Mouse (Mus musculus): ENCODE measurements at regions not wholly inside any gene's neighbourhood (a gene's known extent, or its start where the extent isn't known, plus 50 kb on each side); places are given as distances from the start of the nearest gene placed in this dataset.

GRCm38 (mm10) chr17:4297156-4297535, 601.1 kb upstream of the Nox3 start:
- DNase-seq (ENCODE audit: low read depth) = no peak

GRCm38 (mm10) chr17:4301142-4301853, 605.2 kb upstream of the Nox3 start:
- no peak for DNase-seq (ENCODE audit: low read depth)

GRCm38 (mm10) chr17:4311785-4312379, 615.8 kb upstream of the Nox3 start:
- DNase-seq (ENCODE audit: low read depth) = no peak

- DNase-seq (ENCODE audit: low read depth) = no peak
Measured at GRCm38 (mm10) chr17:4319141-4319540, 623.1 kb upstream of the Nox3 start.

- DNase-seq (ENCODE audit: low read depth) = no peak
Measured at GRCm38 (mm10) chr17:4328810-4329209, 632.7 kb upstream of the Nox3 start.

GRCm38 (mm10) chr17:4331650-4332049, 635.6 kb upstream of the Nox3 start:
- DNase-seq (ENCODE audit: low read depth) = no peak

- DNase-seq (ENCODE audit: low read depth) = no peak
Measured at GRCm38 (mm10) chr17:4333091-4333490, 637.0 kb upstream of the Nox3 start.

- DNase-seq (ENCODE audit: low read depth) = no peak
Measured at GRCm38 (mm10) chr17:4353018-4353417, 641.1 kb upstream of the Arid1b start.

GRCm38 (mm10) chr17:4355506-4356218, 638.5 kb upstream of the Arid1b start:
- no peak for DNase-seq (ENCODE audit: low read depth)

- no peak for DNase-seq (ENCODE audit: low read depth)
Measured at GRCm38 (mm10) chr17:4360413-4361320, 633.5 kb upstream of the Arid1b start.

- DNase-seq (ENCODE audit: low read depth) = no peak
Measured at GRCm38 (mm10) chr17:4365811-4366210, 628.3 kb upstream of the Arid1b start.

- no peak for DNase-seq (ENCODE audit: low read depth)
Measured at GRCm38 (mm10) chr17:4380449-4380848, 613.7 kb upstream of the Arid1b start.

GRCm38 (mm10) chr17:4380873-4381272, 613.3 kb upstream of the Arid1b start:
- DNase-seq (ENCODE audit: low read depth) = no peak

- no peak for DNase-seq (ENCODE audit: low read depth)
Measured at GRCm38 (mm10) chr17:4381896-4382685, 612.0 kb upstream of the Arid1b start.

- no peak for DNase-seq (ENCODE audit: low read depth)
Measured at GRCm38 (mm10) chr17:4382716-4383115, 611.4 kb upstream of the Arid1b start.

GRCm38 (mm10) chr17:4387616-4388015, 606.5 kb upstream of the Arid1b start:
- DNase-seq (ENCODE audit: low read depth) = no peak

GRCm38 (mm10) chr17:4390012-4390411, 604.1 kb upstream of the Arid1b start:
- DNase-seq (ENCODE audit: low read depth) = no peak

- no peak for DNase-seq (ENCODE audit: low read depth)
Measured at GRCm38 (mm10) chr17:4390577-4390976, 603.6 kb upstream of the Arid1b start.

- no peak for DNase-seq (ENCODE audit: low read depth)
Measured at GRCm38 (mm10) chr17:4391210-4391609, 602.9 kb upstream of the Arid1b start.

GRCm38 (mm10) chr17:4396119-4396518, 598.0 kb upstream of the Arid1b start:
- no peak for DNase-seq (ENCODE audit: low read depth)

- DNase-seq (ENCODE audit: low read depth) = no peak
Measured at GRCm38 (mm10) chr17:4417686-4418085, 576.4 kb upstream of the Arid1b start.

Measured in fibroblast of lung, adult 2 months (primary cell).